In the genomic region with DNA sequence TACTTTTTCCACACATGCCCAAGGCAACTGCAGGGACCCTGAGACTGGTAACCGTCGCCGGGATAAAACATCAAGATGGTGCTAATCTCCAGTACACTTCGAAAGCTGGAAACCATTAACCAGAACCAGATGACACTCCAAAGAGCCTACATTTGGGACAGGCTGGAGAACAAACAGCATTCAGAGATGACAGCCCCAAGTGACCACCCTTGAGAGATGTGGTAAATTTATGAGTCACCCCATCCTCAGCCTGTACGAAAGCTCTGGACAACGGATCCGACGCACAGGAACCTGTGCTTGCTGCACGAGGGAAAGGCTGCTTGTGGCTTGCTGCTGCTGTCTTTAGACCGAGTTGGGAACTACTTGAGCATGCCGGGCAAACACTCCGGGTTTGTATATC, we compare ENCODE assay signal across 11 mouse cellular contexts. TPM values are rescaled to one million over a fixed set of nuclear protein-coding genes. Genes with fewer than 3 reads are reported as not detected.
DNase-seq lines count a peak whose midpoint lies in the region; ATAC-seq and TF ChIP-seq lines count a peak whose summit lies in the region.
"Had no signal": no experiment of that assay in that cellular context is flagged by ENCODE, and none has a peak within 500 bp of the region (broad histone marks: within the 10 kb centered on the region; RNA-seq: fewer than 3 reads in every experiment).

No protein-coding gene starts in this region.

- peak overlapping the region; percentile 62 for H3K27ac ChIP-seq in hindbrain, embryonic 10.5 days
- H3K27ac ChIP-seq in hindbrain, embryonic 11.5 days (ENCODE audit: low read depth, low read length) = no peak overlapping the region
- H3K27ac ChIP-seq in forebrain, embryonic 14.5 days (ENCODE audit: low read depth, low read length) = peak overlapping the region; percentile 60; the same call in 1 of the 2 replicates
- H3K27ac ChIP-seq: liver, embryonic 14.5 days had no signal

- no peak overlapping the region for H3ac ChIP-seq in myocyte (ENCODE audit: control insufficient read depth, insufficient read length)

- H3K4me3 ChIP-seq in hindbrain, embryonic 10.5 days = no peak overlapping the region
- no peak overlapping the region for H3K4me3 ChIP-seq in hindbrain, embryonic 11.5 days (ENCODE audit: low read depth, low read length)
- H3K4me3 ChIP-seq in forebrain, embryonic 14.5 days (ENCODE audit: low read depth, low read length) = no peak overlapping the region
- peak overlapping the region; percentile 3 for H3K4me3 ChIP-seq in myocyte

- no peaks in the 10 kb centered on the region for H3K36me3 ChIP-seq in hindbrain, embryonic 10.5 days
- no peaks in the 10 kb centered on the region for H3K36me3 ChIP-seq in hindbrain, embryonic 11.5 days (ENCODE audit: control insufficient read depth, insufficient read depth, low read length)
- no peaks in the 10 kb centered on the region for H3K36me3 ChIP-seq in forebrain, embryonic 14.5 days (ENCODE audit: control insufficient read depth, insufficient read depth, low read length)
- no peaks in the 10 kb centered on the region for H3K36me3 ChIP-seq in myocyte (ENCODE audit: control insufficient read depth, insufficient read depth)

- H3K9ac ChIP-seq in hindbrain, embryonic 11.5 days (ENCODE audit: low read depth, low read length) = no peak overlapping the region
- no peak overlapping the region for H3K9ac ChIP-seq in forebrain, embryonic 14.5 days (ENCODE audit: low read length)
- H3K9ac ChIP-seq: liver, embryonic 14.5 days had no signal

- TF ChIP-seq POLR2A in myocyte (IDR thresholded peaks at IDR 0.05; ENCODE audit: insufficient read length, low read depth) = peak; percentile 18

- H3K79me2 ChIP-seq in myocyte (ENCODE audit: control insufficient read depth, insufficient read depth) = peaks cover 11% of the 10 kb centered on the region

- H3K4me1 ChIP-seq in hindbrain, embryonic 10.5 days (replicated peaks) = peaks cover 38% of the 10 kb centered on the region
- H3K4me1 ChIP-seq in hindbrain, embryonic 11.5 days (replicated peaks; ENCODE audit: control insufficient read depth, insufficient read depth, low read length) = peaks cover 4% of the 10 kb centered on the region; the same call in 1 of the 2 replicates
- peaks cover 27% of the 10 kb centered on the region for H3K4me1 ChIP-seq in forebrain, embryonic 14.5 days (ENCODE audit: control insufficient read depth, insufficient read depth, low read length)

- WGBS in hindbrain, embryonic 10.5 days = 75% methylated on average over 12 of the region's 12 CpGs
- WGBS in hindbrain, embryonic 11.5 days = 68% methylated on average over 12 of the region's 12 CpGs
- WGBS in forebrain, embryonic 14.5 days = 79% methylated on average over 12 of the region's 12 CpGs

- DNase-seq in hindbrain, embryonic 10.5 days (ENCODE audit: low spot score) = no peak
- DNase-seq in hindbrain, embryonic 11.5 days (ENCODE audit: low spot score) = no peak
- DNase-seq in NIH3T3 (ENCODE audit: low read depth) = peak; percentile 65
- DNase-seq in forebrain, embryonic 14.5 days (ENCODE audit: low spot score) = no peak
- DNase-seq in B cell, adult 2 months = no peak
- no peak for DNase-seq in adrenal gland, postnatal 14 days
- DNase-seq: cerebellum, adult 8-10 months; thymus, postnatal 36 days had no signal

- H3K9me3 ChIP-seq in hindbrain, embryonic 10.5 days = no peaks in the 10 kb centered on the region
- H3K9me3 ChIP-seq in hindbrain, embryonic 11.5 days (ENCODE audit: control insufficient read depth, low read length) = no peaks in the 10 kb centered on the region
- H3K9me3 ChIP-seq in forebrain, embryonic 14.5 days (replicated peaks; ENCODE audit: control insufficient read depth, low read length) = no peaks in the 10 kb centered on the region

- no peak overlapping the region for H3K4me2 ChIP-seq in hindbrain, embryonic 11.5 days (replicated peaks; ENCODE audit: low read depth, low read length)
- H3K4me2 ChIP-seq in forebrain, embryonic 14.5 days (ENCODE audit: low read length) = peak overlapping the region; percentile 12; the same call in 1 of the 2 replicates
- peak overlapping the region; percentile 79 for H3K4me2 ChIP-seq in myocyte (ENCODE audit: low read depth)

- no peak for ATAC-seq in hindbrain, embryonic 11.5 days (ENCODE audit: low FRiP score)
- ATAC-seq in forebrain, embryonic 14.5 days = no peak
- no peak for ATAC-seq in erythroid progenitor cell, adult 5-6 weeks (replicated peaks; ENCODE audit: low FRiP score, poor library complexity, severe bottlenecking)

- H3K27me3 ChIP-seq in hindbrain, embryonic 10.5 days (ENCODE audit: insufficient read depth, poor library complexity, severe bottlenecking) = no peaks in the 10 kb centered on the region
- no peaks in the 10 kb centered on the region for H3K27me3 ChIP-seq in hindbrain, embryonic 11.5 days (ENCODE audit: control insufficient read depth, insufficient read depth, low read length)
- no peaks in the 10 kb centered on the region for H3K27me3 ChIP-seq in forebrain, embryonic 14.5 days (replicated peaks; ENCODE audit: control insufficient read depth, insufficient read depth, low read length)
- no peaks in the 10 kb centered on the region for H3K27me3 ChIP-seq in myocyte (ENCODE audit: control insufficient read depth, insufficient read depth, insufficient read length)

TF ChIP-seq in myocyte, 11 proteins besides CTCF, POLR2A, EP300 and RAD21:
- no peak for TF ChIP-seq MYOG (IDR thresholded peaks at IDR 0.05; ENCODE audit: control insufficient read depth in 1 of 3, insufficient read depth in 1 of 3, insufficient read length in 2 of 3, low read depth in 2 of 3)
- no peak for TF ChIP-seq POLR2AphosphoS2 (IDR thresholded peaks at IDR 0.05; ENCODE audit: insufficient read length, low read depth)
- TF ChIP-seq TCF3 (IDR thresholded peaks at IDR 0.05; ENCODE audit: insufficient read length, low read depth) = no peak
- TF ChIP-seq USF1 (IDR thresholded peaks at IDR 0.05; ENCODE audit: low read depth) = no peak
- no peak for TF ChIP-seq REST (IDR thresholded peaks at IDR 0.05; ENCODE audit: insufficient read depth, insufficient read length)
- TF ChIP-seq MAX (IDR thresholded peaks at IDR 0.05; ENCODE audit: low read depth) = no peak
- no peak for TF ChIP-seq MYOD1 (IDR thresholded peaks at IDR 0.05; ENCODE audit: control insufficient read depth in 1 of 3, insufficient read length in 2 of 3, low read depth in 2 of 3)
- TF ChIP-seq SRF (IDR thresholded peaks at IDR 0.05; ENCODE audit: control insufficient read depth, insufficient read length, low read depth) = no peak
- no peak for TF ChIP-seq E2F4 (IDR thresholded peaks at IDR 0.05; ENCODE audit: insufficient read depth)
- TF ChIP-seq TCF12 (IDR thresholded peaks at IDR 0.05; ENCODE audit: insufficient read depth, poor library complexity, severe bottlenecking) = no peak
- no peak for TF ChIP-seq CEBPB (IDR thresholded peaks at IDR 0.05; ENCODE audit: insufficient read depth, poor library complexity, severe bottlenecking)

RNA-seq across cellular contexts. Expression of a gene that starts 34.2 kb away (rescaled TPM):
- polyA plus RNA-seq in hindbrain, embryonic 10.5 days (2016; fragmentation: Nextera tagmentation; extraction: Ambion mirVana) = 62.0 and 82.2 TPM in 2 replicates
- polyA plus RNA-seq in hindbrain, embryonic 11.5 days (2014; fragmentation: Nextera tagmentation; extraction: Ambion mirVana) = 74.8 and 75.0 TPM in 2 replicates
- 88.4 and 102 TPM in 2 replicates for polyA plus RNA-seq in forebrain, embryonic 14.5 days (2014; fragmentation: Nextera tagmentation; extraction: Ambion mirVana)
- 37.8 TPM for polyA plus RNA-seq in myocyte (2012; fragmentation: generic; extraction: Trizol)
- total RNA-seq in adrenal gland, postnatal 14 days (2021) = 21.4 and 30.6 TPM in 2 replicates
- 5.0 and 12.6 TPM in 2 replicates for total RNA-seq in erythroid progenitor cell, adult 5-6 weeks (2015; ENCODE audit: low replicate concordance)
- total RNA-seq in erythroid progenitor cell, adult 5-6 weeks (2017; ENCODE audit: low replicate concordance) = 9.1 and 16.8 TPM in 2 replicates

RNA-seq across cellular contexts. Expression of a gene that starts 44.5 kb away (rescaled TPM):
- polyA plus RNA-seq in hindbrain, embryonic 10.5 days (2016; fragmentation: Nextera tagmentation; extraction: Ambion mirVana) = 9.3 and 9.4 TPM in 2 replicates
- 11.5 and 12.0 TPM in 2 replicates for polyA plus RNA-seq in hindbrain, embryonic 11.5 days (2014; fragmentation: Nextera tagmentation; extraction: Ambion mirVana)
- 27.8 TPM in 2 replicates for polyA plus RNA-seq in forebrain, embryonic 14.5 days (2014; fragmentation: Nextera tagmentation; extraction: Ambion mirVana)
- 5.8 TPM for polyA plus RNA-seq in myocyte (2012; fragmentation: generic; extraction: Trizol)
- total RNA-seq in adrenal gland, postnatal 14 days (2021) = 11.1 and 24.2 TPM in 2 replicates
- total RNA-seq in erythroid progenitor cell, adult 5-6 weeks (2015; ENCODE audit: low replicate concordance) = 2.1 and 4.3 TPM in 2 replicates
- total RNA-seq in erythroid progenitor cell, adult 5-6 weeks (2017; ENCODE audit: low replicate concordance) = 2.7 and 20.2 TPM in 2 replicates
